Mouse (Mus musculus) embryonic stem cell, embryonic (primary cell): ENCODE data around the gene Arid5b.

Source experiments
- CTCF ChIA-PET, 4 experiments: fragments of 300-600 bp in 2 of 4; fragments of 350-600 bp in 2 of 4; sonication (Branson Sonifier 250); formaldehyde crosslinking; loops; one replicate each; lab custom pipeline; 2022; ENCODE audit warnings: inconsistent platforms in 2 of 4; lab: Charles Lee
- POLR2A ChIA-PET, 4 experiments: fragments of 300-600 bp in 2 of 4; fragments of 350-600 bp in 2 of 4; sonication (Branson Sonifier 250); formaldehyde crosslinking; loops; one replicate each; lab custom pipeline; 2022; ENCODE audit warnings: antibody characterized with exemption in 4 of 4, inconsistent platforms in 1 of 4; lab: Charles Lee

Gene Arid5b

DNA sequence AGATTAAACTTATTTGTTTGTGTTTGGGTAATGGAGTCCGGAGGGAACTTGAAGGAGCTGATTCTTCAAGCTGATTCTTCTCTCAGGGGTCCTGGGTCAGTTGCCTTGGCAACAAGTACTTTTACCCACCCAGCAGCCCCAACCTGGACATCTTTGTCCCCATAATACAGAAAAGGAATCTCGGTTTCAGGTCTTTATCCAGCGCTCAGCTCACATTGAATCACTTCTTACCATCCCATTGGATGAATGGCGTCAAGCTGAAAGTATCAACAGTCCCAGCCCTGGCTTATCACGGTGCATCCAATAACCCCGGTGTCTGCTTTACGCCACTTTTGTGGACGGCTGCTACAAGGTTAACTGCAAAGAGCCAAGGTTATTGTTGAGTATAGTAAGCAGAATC is 210.1 kb downstream of the Arid5b start:
- ChIA-PET POLR2A (interaction anchor here in 2 of 4 experiments (0.6 to 1.3 kb wide), 4 partner anchors 63 to 154 kb away, joined by 3 to 4 read pairs (median 3); no protein-coding TSS in a partner anchor), CTCF (interaction anchor here in 1 of 4 experiments (0.6 kb wide), 1 partner anchor 345 kb away, joined by 4 read pairs; no protein-coding TSS in a partner anchor)

DNA sequence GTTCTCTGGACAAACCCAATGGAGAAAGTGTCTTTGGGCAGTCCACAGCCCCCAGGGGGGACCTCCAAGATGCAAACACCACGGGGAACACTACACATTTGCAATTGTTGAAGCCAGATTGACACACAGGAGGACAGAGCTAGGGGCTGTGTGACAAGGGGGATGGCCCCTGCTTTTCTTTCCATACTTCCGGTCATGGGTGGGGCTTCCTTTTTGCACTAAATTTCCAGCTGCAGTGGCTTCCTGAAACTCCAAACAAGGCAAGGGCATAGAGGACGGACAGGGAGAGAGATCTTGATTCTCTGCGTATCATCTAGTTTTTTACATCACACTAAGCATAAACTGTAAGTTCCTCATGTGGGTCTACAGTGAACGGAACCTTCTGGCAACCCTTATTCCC is 210.6 kb downstream of the Arid5b start:
- CTCF ChIA-PET = interaction anchor here in 1 of 4 experiments (0.6 kb wide), 1 partner anchor 346 kb away, joined by 4 read pairs; no protein-coding TSS in a partner anchor
- POLR2A ChIA-PET = interaction anchor here in 2 of 4 experiments (0.5 to 1.9 kb wide), 8 partner anchors 10 to 154 kb away, joined by 3 to 8 read pairs (median 3); no protein-coding TSS in a partner anchor

DNA sequence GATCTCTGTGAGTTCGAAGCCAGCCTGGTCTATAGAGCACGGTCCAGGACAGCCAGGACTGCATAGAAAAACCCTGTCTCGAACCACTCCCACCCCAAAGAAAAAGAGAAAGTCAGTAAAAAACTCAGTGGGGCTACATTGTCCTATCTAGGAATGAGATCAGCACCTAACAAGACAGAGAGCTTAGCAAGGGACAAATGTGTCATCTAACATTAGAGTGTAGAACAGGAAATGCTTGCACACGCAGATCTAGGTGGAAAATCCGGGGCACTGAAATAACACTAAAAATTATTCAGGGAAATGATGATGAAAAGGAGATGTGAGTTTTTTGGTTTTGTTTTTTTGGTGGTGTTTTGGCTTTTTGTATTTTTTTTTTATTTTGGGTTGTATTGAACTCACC is 212.4 kb downstream of the Arid5b start:
- POLR2A ChIA-PET = interaction anchor here in 2 of 4 experiments (1.0 to 3.7 kb wide), 4 partner anchors 8 to 72 kb away, joined by 4 to 18 read pairs (median 6); no protein-coding TSS in a partner anchor

DNA sequence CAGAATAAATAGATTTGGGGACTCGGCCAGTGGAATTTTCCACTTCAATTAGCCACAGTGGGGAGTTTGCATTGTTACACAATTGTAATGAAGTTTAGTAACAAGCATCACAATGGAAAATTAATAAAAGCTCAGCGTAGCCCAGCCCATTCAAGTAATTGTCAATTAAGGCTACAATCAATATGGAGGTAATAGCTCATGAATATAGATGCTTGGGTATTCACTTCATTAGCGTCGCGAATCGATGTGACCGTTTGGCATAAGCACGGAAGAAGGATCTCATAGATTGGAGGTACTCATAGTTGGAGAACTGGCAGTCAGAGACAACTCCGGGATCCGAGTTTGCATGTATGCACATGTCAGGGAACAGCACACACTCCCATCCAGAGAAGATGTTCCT is 214.0 kb downstream of the Arid5b start:
- CTCF ChIA-PET = no interaction called here
- POLR2A ChIA-PET = interaction anchor here in 2 of 4 experiments (0.9 to 3.7 kb wide), 8 partner anchors 10 to 84 kb away, joined by 3 to 18 read pairs (median 4); no protein-coding TSS in a partner anchor

More for the DNA sequence above, 212.4 kb downstream of the Arid5b start:
- CTCF ChIA-PET = interaction anchor here in 2 of 4 experiments (0.6 to 0.8 kb wide), 2 partner anchors 82 to 193 kb away, joined by 3 read pairs; no protein-coding TSS in a partner anchor

DNA sequence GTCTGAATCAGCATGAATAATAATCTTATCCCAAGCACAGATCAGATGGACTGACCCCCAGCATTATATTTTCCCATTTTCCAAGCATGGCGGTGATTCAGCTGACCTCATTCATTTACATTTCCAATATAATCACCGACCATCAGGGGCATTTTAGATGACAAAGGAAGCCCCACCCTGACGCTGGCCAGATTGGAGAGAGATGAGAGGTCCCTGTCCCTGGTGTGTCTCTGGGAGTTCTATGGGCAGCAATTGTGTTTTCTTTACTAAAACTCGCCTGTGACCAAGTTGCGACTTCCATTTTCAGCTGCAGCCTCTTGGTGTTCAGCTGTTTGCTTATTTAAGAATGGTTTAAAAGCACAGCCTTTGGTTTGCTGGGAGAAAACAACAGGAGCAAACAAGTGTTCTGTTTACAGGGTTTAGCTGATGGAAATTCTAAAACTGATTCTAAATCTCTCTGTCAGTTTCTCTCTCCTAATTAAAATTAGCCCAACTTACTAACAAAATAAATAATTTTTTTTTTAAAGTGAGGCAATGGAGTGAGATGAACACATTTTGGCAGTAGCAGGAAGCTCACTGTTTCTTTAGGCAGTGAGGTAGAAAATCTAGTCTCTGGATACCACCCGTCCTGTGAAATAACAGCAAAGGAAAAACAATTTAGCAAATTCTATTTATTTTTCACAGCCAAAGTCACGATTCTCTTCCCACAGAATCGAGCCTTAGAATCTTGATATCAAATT is 214.6 kb downstream of the Arid5b start:
- CTCF ChIA-PET = no interaction called here
- POLR2A ChIA-PET = interaction anchor here in 2 of 4 experiments (0.8 to 3.7 kb wide), 9 partner anchors 8 to 84 kb away, joined by 3 to 18 read pairs (median 4); no protein-coding TSS in a partner anchor

DNA sequence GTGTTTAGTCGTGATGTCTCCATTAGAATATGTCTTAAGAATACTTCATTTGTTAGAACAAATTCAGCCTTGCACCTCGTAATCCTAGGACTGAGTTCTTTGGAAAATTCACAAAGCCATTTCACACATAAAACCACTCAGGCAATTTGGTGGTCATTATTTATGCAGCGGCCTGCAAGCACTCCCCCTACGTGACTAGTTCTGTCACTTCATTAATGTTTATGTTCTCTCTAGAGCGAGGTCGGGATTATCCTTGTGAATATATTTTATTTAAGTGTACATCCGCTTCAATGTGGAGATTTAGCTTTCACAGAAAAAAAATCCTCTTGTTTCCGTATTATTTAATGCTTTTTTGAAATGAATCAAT is 217.3 kb downstream of the Arid5b start:
- ChIA-PET POLR2A (interaction anchor here in 3 of 4 experiments (1.3 to 2.6 kb wide), 5 partner anchors 13 to 76 kb away, joined by 3 to 12 read pairs (median 8); no protein-coding TSS in a partner anchor), CTCF (interaction anchor here in 1 of 4 experiments (0.6 kb wide), 1 partner anchor 10 kb away, joined by 3 read pairs; no protein-coding TSS in a partner anchor)

DNA sequence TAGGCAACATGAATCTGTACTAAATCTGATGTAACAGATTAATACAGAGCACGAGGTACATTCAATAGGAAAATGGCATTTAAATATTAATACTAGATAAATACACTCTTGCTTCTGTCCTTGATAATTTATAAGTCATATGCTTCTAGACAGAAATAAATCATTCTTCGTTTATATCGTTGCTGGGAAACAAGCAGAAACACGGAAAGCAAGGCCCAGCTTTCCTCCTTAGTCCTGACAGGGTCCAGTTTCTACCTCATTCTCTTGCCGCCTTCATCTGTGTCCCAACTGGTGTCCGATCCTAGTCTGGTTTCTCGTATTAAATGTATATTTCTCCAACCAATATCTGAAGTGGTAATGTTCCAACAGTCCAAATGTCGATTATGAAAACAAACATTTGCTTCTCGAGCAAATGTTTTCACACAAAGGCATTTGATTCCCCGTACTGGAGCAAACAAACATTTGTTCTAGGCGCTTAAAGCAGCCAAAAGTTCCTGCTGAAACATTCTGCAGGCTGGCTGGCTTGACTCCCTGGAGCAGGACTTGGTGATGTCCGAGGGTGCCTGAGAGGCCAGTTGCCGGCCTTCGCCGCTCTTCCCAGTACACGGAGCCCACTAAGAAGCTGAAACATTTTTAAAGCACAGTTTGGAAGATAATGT is 217.8 kb downstream of the Arid5b start:
- CTCF ChIA-PET = interaction anchor here in 1 of 4 experiments (0.6 kb wide), 1 partner anchor 10 kb away, joined by 3 read pairs; no protein-coding TSS in a partner anchor
- POLR2A ChIA-PET = interaction anchor here in 2 of 4 experiments (2.0 to 2.6 kb wide), 2 partner anchors 14 kb away, joined by 8 to 12 read pairs; no protein-coding TSS in a partner anchor

DNA sequence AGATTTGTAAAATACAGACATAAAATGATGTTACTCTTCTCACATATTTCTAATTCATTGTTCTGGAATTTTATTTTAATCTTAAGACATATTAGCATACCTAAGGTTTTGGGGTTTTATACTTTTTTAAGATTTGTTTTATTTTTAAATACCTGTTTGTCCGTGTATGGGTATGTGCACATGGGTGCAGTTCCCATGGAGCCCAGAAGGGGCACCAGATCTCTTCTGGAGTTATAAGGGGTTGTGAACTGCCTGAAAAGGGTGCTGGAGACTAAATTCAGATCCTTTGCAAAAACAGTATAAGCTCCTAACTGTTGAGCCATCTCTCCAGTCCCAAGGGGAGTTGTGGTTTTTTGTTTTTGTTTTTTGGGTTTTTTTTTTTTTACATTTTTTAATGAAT is 220.2 kb downstream of the Arid5b start:
- ChIA-PET POLR2A (interaction anchor here in 1 of 4 experiments (1.1 to 3.3 kb wide), 3 partner anchors 9 to 77 kb away, joined by 3 to 13 read pairs (median 3); no protein-coding TSS in a partner anchor), CTCF (interaction anchor here in 2 of 4 experiments (0.6 to 0.7 kb wide), 3 partner anchors 13 to 225 kb away, joined by 5 to 8 read pairs (median 6); no protein-coding TSS in a partner anchor)

DNA sequence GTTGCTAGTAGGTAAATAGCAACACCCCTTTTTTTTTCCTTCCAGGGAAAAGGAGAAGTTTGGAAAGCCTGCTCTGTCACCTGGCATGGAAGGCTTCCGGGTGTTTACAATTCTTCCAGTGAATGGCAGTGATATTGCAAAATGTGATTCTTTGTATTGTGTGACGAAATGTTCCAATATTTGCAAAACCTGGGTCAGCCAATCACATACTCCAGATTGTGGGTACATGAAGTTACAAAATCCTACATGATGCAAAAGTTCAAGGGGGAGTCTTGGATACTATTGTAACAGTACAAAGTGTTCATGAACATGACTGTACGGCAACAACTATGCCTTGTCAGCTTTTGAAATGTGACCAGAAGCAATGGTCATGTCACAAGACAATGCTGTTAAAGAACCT is 220.7 kb downstream of the Arid5b start:
- ChIA-PET POLR2A (interaction anchor here in 1 of 4 experiments (0.6 to 3.3 kb wide), 4 partner anchors 10 to 78 kb away, joined by 3 to 13 read pairs (median 4); no protein-coding TSS in a partner anchor), CTCF (interaction anchor here in 1 of 4 experiments (0.7 kb wide), 1 partner anchor 89 kb away, joined by 6 read pairs; no protein-coding TSS in a partner anchor)

DNA sequence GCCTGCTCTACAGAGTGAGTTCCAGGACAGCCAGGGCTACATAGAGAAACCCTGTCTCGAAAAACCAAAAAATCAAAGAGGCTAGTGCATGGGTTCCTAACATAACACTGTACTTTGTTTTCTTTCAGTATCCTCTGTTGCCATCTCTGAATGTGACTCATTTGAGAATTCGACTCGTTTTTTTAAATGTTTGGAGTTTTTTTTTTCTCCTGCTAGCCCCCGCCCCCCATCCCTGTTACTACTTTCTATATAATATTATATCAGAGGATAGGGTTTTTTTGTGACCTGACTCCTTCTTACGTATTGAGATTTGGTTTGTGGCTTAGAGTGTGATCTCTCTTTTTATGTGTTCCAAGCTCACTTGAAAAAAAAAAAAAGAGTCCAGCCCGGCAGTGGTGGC is 223.8 kb downstream of the Arid5b start:
- ChIA-PET POLR2A (interaction anchor here in 1 of 4 experiments (1.0 kb wide), 1 partner anchor 83 kb away, joined by 3 read pairs; no protein-coding TSS in a partner anchor), CTCF (no interaction called here)

DNA sequence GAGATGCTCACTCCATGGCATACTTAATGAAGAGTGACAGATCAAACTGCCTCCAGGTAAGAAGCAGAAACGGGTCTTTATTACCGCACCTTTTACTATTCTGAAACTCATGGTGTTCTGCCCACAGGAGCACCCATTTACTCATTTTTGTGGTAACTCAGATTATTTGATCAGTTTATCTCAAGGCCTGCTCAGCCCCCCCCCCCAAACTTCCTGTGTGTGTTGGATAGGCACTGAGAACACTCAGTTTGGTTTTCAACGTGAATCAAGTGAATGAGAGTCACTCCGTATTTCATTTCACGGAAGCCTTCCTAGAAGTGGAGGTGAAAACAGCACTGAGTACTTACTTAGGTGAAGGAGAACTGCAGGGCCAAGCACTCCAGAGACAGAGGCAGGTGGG is 224.4 kb downstream of the Arid5b start:
- CTCF ChIA-PET = interaction anchor here in 1 of 4 experiments (0.7 kb wide), 1 partner anchor 133 kb away, joined by 4 read pairs; no protein-coding TSS in a partner anchor
- POLR2A ChIA-PET = interaction anchor here in 2 of 4 experiments (1.0 to 1.9 kb wide), 4 partner anchors 82 to 92 kb away, joined by 3 to 12 read pairs (median 5); no protein-coding TSS in a partner anchor

DNA sequence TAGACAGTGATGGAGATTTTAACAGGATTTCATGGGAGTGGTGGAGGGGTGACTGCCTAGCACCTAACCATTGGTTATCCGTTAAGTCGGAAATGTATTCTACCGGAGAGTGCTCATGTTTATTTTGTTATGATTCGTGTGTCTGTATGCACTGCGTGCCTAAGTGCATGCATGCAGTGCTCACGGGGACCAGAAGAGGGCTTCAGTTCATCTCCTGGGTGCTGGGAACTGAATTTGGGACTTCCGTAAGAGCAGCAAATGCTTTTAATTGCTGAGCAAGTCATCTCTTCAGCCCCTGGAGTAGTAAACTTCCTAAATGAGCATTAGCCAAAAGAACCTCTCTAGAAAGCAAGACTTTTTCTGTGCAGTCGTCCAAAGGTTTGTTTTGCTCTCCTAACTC is 226.2 kb downstream of the Arid5b start:
- ChIA-PET POLR2A (interaction anchor here in 2 of 4 experiments (1.2 to 5.0 kb wide), 6 partner anchors 31 to 95 kb away, joined by 3 to 42 read pairs (median 10); no protein-coding TSS in a partner anchor), CTCF (interaction anchor here in 1 of 4 experiments (0.9 to 2.8 kb wide), 3 partner anchors 8 to 94 kb away, joined by 6 to 52 read pairs (median 8); no protein-coding TSS in a partner anchor)

DNA sequence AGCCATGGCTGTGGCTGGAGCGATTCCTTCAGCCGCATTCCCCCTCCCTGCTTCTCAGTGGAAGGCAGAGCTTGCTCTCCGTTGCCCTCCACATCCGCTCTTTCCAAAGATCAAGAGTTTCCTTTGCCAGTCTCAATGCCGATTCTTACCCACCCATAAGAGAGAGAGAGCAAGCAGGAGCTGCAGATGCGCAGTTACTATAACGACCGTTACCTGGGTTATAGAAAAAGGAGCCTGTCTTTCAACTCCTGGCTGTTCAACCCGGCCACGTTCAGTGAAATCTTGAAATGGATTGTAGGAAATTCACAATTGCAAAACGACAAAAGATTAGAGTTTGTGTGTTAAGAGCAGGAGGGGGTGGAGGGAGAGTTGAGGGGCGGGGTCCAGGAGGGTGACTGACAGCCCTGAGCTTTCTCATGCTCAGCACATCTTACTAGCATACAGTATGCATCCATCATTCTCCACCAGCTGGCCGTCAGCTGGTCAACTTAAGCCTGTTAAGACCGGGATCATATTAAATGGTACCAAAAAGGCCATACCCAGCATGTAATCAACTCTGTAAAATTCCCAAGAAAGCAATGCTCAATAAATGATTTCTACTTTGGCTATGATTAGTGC is 227.1 kb downstream of the Arid5b start:
- ChIA-PET POLR2A (interaction anchor here (0.6 to 5.0 kb wide), 23 partner anchors 10 to 334 kb away, joined by 3 to 42 read pairs (median 4); partner anchors contain the start of gene Rtkn2 (in 1 of the 4)), CTCF (interaction anchor here (0.7 to 2.8 kb wide), 31 partner anchors 15 to 732 kb away, joined by 3 to 52 read pairs (median 4); no protein-coding TSS in a partner anchor)

DNA sequence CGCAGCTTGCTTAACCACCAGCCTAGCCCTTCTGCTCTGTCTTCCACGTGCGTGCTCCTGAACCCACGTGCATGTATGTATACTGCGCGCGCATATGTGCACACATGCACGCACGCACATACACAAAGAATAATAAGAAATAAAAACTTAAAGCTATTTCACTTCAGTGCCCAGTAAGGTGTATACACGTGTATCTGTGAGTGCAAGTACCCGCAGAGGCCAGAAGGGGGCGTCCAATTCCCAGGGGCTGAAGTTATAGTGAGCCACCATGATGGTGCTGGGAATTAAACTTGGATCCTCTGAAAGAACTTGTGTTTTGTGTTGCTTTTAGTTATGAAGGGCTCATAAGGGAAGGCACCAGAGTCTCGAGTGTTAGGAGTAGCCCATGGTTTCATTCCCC is 227.7 kb downstream of the Arid5b start:
- CTCF ChIA-PET = interaction anchor here (0.5 to 2.8 kb wide), 39 partner anchors 10 to 732 kb away, joined by 3 to 52 read pairs (median 4); no protein-coding TSS in a partner anchor
- POLR2A ChIA-PET = interaction anchor here (0.6 to 5.0 kb wide), 24 partner anchors 10 to 334 kb away, joined by 3 to 42 read pairs (median 4); partner anchors contain the start of gene Rtkn2 (in 1 of the 4)

DNA sequence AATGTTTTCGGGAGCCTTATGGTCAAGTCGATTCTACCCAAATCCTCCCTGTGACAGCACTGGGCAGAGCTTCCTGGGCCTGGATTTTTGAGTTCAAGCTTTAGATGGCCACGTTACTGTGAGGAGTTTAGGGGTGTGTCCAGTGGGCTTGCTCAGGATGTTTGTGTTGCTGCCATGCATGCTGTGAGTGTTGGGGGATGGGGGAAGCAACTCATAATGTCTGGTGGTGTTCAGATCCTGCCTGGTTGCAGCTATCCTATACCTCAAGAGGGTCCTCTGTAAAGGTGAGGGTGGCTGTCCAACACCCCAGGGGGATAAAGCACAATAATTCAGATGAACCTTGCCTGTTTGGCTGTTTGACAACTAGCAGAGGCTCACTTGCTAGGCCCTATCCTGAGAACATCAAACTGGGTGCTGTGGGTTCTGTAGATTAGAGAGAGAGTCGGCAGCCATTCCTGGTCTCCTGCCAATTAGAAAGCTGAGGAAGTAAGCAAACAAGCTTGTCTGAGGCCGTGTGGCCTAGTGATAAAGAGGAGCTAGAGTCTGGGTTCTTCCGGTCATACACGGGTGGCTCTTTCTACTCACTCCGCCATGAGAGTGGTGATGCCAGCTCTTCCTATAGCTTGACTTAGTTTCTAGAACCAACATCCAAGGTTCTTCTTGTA is 229.8 kb downstream of the Arid5b start:
- POLR2A ChIA-PET = interaction anchor here in 2 of 4 experiments (0.9 to 5.0 kb wide), 5 partner anchors 26 to 131 kb away, joined by 3 to 42 read pairs (median 4); no protein-coding TSS in a partner anchor
- CTCF ChIA-PET = interaction anchor here in 2 of 4 experiments (0.5 to 1.1 kb wide), 2 partner anchors 65 to 254 kb away, joined by 3 to 22 read pairs; no protein-coding TSS in a partner anchor

DNA sequence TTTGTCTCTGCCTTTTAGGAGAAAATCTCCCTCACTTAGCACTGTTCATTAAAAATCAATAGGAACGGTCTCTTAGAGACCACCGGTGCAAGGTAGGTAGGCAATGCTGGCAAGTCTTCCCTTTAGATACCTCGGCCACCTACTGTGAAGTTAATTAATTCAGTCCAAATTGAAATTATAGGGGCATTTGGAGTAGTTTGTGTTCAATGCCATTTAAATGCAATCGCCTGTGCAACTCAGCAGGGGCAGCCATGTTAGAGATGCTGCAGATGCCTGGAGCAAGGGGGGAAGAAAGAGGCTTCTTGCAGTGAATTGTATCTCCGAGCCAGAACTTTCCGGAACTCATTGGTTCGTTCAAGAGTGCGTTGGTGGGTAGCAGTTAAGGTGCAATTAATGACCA is 233.7 kb downstream of the Arid5b start:
- ChIA-PET CTCF (interaction anchor here in 2 of 4 experiments (0.6 to 1.2 kb wide), 2 partner anchors 102 to 407 kb away, joined by 3 read pairs; no protein-coding TSS in a partner anchor), POLR2A (interaction anchor here in 3 of 4 experiments (0.9 to 2.5 kb wide), 5 partner anchors 92 to 170 kb away, joined by 4 to 18 read pairs (median 9); no protein-coding TSS in a partner anchor)
